Mouse (Mus musculus) embryonic facial prominence, embryonic 13.5 days (tissue): Measurements from ENCODE around the gene Ace3. TPM values are rescaled to one million over a fixed set of nuclear protein-coding genes. Genes with fewer than 3 reads are reported as not detected.

Experiments used
- ATAC-seq: fragments of 200-750 bp; cut with Nextera tagmentation; 2 replicates; pipeline ENCODE4 v1.8.0; 2017; ENCODE audit warnings: low read depth; ENCODE audit not compliant: insufficient number of reproducible peaks, insufficient read depth, low FRiP score, low TSS enrichment
- H3K27ac ChIP-seq: fragments of 300-500 bp; sonication (generic); 2 replicates; pipeline ENCODE4 v1.5.1; 2015; ENCODE audit warnings: moderate library complexity, mild to moderate bottlenecking, inconsistent platforms
- H3K27me3 ChIP-seq: fragments of 300-500 bp; sonication (generic); 2 replicates; pipeline ENCODE4 v1.6.1; 2015; ENCODE audit warnings: mild to moderate bottlenecking, inconsistent platforms
- H3K36me3 ChIP-seq: fragments of 300-500 bp; sonication (generic); 2 replicates; pipeline ENCODE4 v1.6.1; 2015; ENCODE audit warnings: mild to moderate bottlenecking, inconsistent platforms
- H3K4me1 ChIP-seq: fragments of 300-500 bp; sonication (generic); 2 replicates; pipeline ENCODE4 v1.6.1; 2015; ENCODE audit warnings: inconsistent platforms
- H3K4me2 ChIP-seq: fragments of 300-500 bp; sonication (generic); 2 replicates; pipeline ENCODE4 v1.6.1; 2015; ENCODE audit warnings: moderate library complexity, mild to moderate bottlenecking, inconsistent platforms
- H3K4me3 ChIP-seq: fragments of 300-500 bp; sonication (generic); 2 replicates; pipeline ENCODE4 v1.5.1; 2015; ENCODE audit warnings: mild to moderate bottlenecking, inconsistent platforms
- H3K9ac ChIP-seq: fragments of 300-500 bp; sonication (generic); 2 replicates; pipeline ENCODE4 v1.6.1; 2015; ENCODE audit warnings: mild to moderate bottlenecking, inconsistent platforms
- H3K9me3 ChIP-seq: fragments of 300-500 bp; sonication (generic); 2 replicates; pipeline ENCODE4 v1.6.1; 2016; ENCODE audit warnings: inconsistent platforms
- WGBS: fragments of 180-500 bp; shearing (Covaris S2); methylation state at CpG from one replicate; pipeline ENCODE4 v1.1.7; 2015; ENCODE audit warnings: mixed read lengths; 5-methylcytosine and 5-hydroxymethylcytosine counted together
- polyA plus RNA-seq: library from polyadenylated mRNA; unstranded; fragments of >200 nt; fragmentation: Nextera tagmentation; extraction: Ambion mirVana; gene quantifications from 2 replicates; pipeline ENCODE4 v1.2.1, GENCODE M21; 2015

Ace3 gene
- polyA plus RNA-seq, 1 experiment from 2014 or later: not detected

- no peak overlapping the region for H3K4me2 ChIP-seq
- H3K36me3 ChIP-seq: no peaks in the 10 kb centered on the region
- H3K9ac ChIP-seq: no peak overlapping the region
- H3K9me3 ChIP-seq: no peaks in the 10 kb centered on the region
- H3K27me3 ChIP-seq: no peaks in the 10 kb centered on the region
- 46% methylated on average over 1 of the region's 1 CpGs for WGBS
- H3K4me1 ChIP-seq: no peaks in the 10 kb centered on the region
- H3K27ac ChIP-seq: no peak overlapping the region
- no peak overlapping the region for H3K4me3 ChIP-seq
- ATAC-seq: no peak
Measured at GRCm38 (mm10) chr11:105958566-105958965, 35.9 kb upstream of the Ace3 start.

GRCm38 (mm10) chr11:105959355-105959754 is 35.1 kb upstream of the Ace3 start:
- no peaks in the 10 kb centered on the region for H3K36me3 ChIP-seq
- whole genome bisulfite sequencing: 58% methylated on average over 17 of the region's 17 CpGs
- no peaks in the 10 kb centered on the region for H3K4me1 ChIP-seq
- no peak for ATAC-seq
- no peak overlapping the region for H3K4me3 ChIP-seq
- H3K4me2 ChIP-seq: no peak overlapping the region
- no peaks in the 10 kb centered on the region for H3K9me3 ChIP-seq
- no peaks in the 10 kb centered on the region for H3K27me3 ChIP-seq
- H3K9ac ChIP-seq: no peak overlapping the region
- no peak overlapping the region for H3K27ac ChIP-seq

GRCm38 (mm10) chr11:105964691-105965090 is 29.8 kb upstream of the Ace3 start:
- H3K27me3 ChIP-seq: peaks cover 43% of the 10 kb centered on the region
- peaks cover 15% of the 10 kb centered on the region for H3K4me1 ChIP-seq
- no peak overlapping the region for H3K4me2 ChIP-seq
- H3K27ac ChIP-seq: no peak overlapping the region
- no peak for ATAC-seq
- no peaks in the 10 kb centered on the region for H3K9me3 ChIP-seq
- 65% methylated on average over 5 of the region's 5 CpGs for WGBS
- H3K4me3 ChIP-seq: no peak overlapping the region
- no peaks in the 10 kb centered on the region for H3K36me3 ChIP-seq
- H3K9ac ChIP-seq: no peak overlapping the region

- Histone ChIP-seq H3K9ac (no peak overlapping the region), H3K4me1 (peaks cover 15% of the 10 kb centered on the region), H3K9me3 (no peaks in the 10 kb centered on the region), H3K4me3 (no peak overlapping the region), H3K27ac (no peak overlapping the region), H3K36me3 (no peaks in the 10 kb centered on the region), H3K27me3 (peaks cover 59% of the 10 kb centered on the region), H3K4me2 (no peak overlapping the region)
- ATAC-seq: no peak
- 68% methylated on average over 4 of the region's 4 CpGs for WGBS
Measured at GRCm38 (mm10) chr11:105966288-105966687, 28.2 kb upstream of the Ace3 start.

GRCm38 (mm10) chr11:105967741-105968574 is 26.5 kb upstream of the Ace3 start, which contains the start of gene Ace:
Gene Ace (plus strand): TSS chr11:105967945.
- H3K9ac ChIP-seq: peak within 1 kb of the TSS; percentile 69
- no peaks in the 10 kb centered on the region for H3K9me3 ChIP-seq
- peak within 1 kb of the TSS; percentile 60 for H3K4me3 ChIP-seq
- H3K4me1 ChIP-seq: peaks cover 15% of the 10 kb centered on the region
- H3K4me2 ChIP-seq: peak within 1 kb of the TSS; percentile 99
- no peak within 1 kb of the TSS for H3K27ac ChIP-seq
- H3K27me3 ChIP-seq: peaks cover 64% of the 10 kb centered on the region
- under 1% methylated on average over 75 of the region's 76 CpGs for WGBS
- ATAC-seq: peak; percentile 23; the same call in 1 of the 2 replicates
- H3K36me3 ChIP-seq: no peaks in the 10 kb centered on the region

- Histone ChIP-seq H3K27ac (no peak overlapping the region), H3K9me3 (no peaks in the 10 kb centered on the region), H3K27me3 (peaks cover 64% of the 10 kb centered on the region), H3K9ac (no peak overlapping the region), H3K4me3 (no peak overlapping the region), H3K4me1 (peaks cover 15% of the 10 kb centered on the region), H3K4me2 (no peak overlapping the region), H3K36me3 (no peaks in the 10 kb centered on the region)
- 43% methylated on average over 10 of the region's 10 CpGs for WGBS
- no peak for ATAC-seq
Measured at GRCm38 (mm10) chr11:105968948-105969347, 25.5 kb upstream of the Ace3 start.

- ATAC-seq: no peak
- no peak overlapping the region for H3K27ac ChIP-seq
- H3K9me3 ChIP-seq: no peaks in the 10 kb centered on the region
- H3K4me3 ChIP-seq: no peak overlapping the region
- 56% methylated on average over 1 of the region's 1 CpGs for WGBS
- no peak overlapping the region for H3K4me2 ChIP-seq
- H3K36me3 ChIP-seq: no peaks in the 10 kb centered on the region
- peaks cover 15% of the 10 kb centered on the region for H3K4me1 ChIP-seq
- H3K9ac ChIP-seq: no peak overlapping the region
- H3K27me3 ChIP-seq: peaks cover 64% of the 10 kb centered on the region
Measured at GRCm38 (mm10) chr11:105969516-105969915, 25.0 kb upstream of the Ace3 start.

GRCm38 (mm10) chr11:105974593-105974992 is 19.9 kb upstream of the Ace3 start:
- no peak for ATAC-seq
- Histone ChIP-seq H3K4me1 (no peaks in the 10 kb centered on the region), H3K27ac (no peak overlapping the region), H3K4me2 (no peak overlapping the region), H3K36me3 (no peaks in the 10 kb centered on the region), H3K4me3 (no peak overlapping the region), H3K9me3 (no peaks in the 10 kb centered on the region), H3K27me3 (peaks cover 25% of the 10 kb centered on the region), H3K9ac (no peak overlapping the region)
- 86% methylated on average over 6 of the region's 6 CpGs for WGBS

- Histone ChIP-seq H3K4me2 (no peak overlapping the region), H3K9me3 (no peaks in the 10 kb centered on the region), H3K27me3 (peaks cover 20% of the 10 kb centered on the region), H3K36me3 (no peaks in the 10 kb centered on the region), H3K9ac (no peak overlapping the region), H3K4me3 (no peak overlapping the region), H3K27ac (no peak overlapping the region), H3K4me1 (no peaks in the 10 kb centered on the region)
- WGBS: 78% methylated on average over 3 of the region's 3 CpGs
- no peak for ATAC-seq
Measured at GRCm38 (mm10) chr11:105975050-105975449, 19.4 kb upstream of the Ace3 start.

GRCm38 (mm10) chr11:105975636-105976035 is 18.8 kb upstream of the Ace3 start:
- H3K4me1 ChIP-seq: no peaks in the 10 kb centered on the region
- no peak overlapping the region for H3K4me3 ChIP-seq
- H3K27me3 ChIP-seq: peaks cover 15% of the 10 kb centered on the region
- no peak overlapping the region for H3K9ac ChIP-seq
- no peaks in the 10 kb centered on the region for H3K9me3 ChIP-seq
- no peak for ATAC-seq
- H3K4me2 ChIP-seq: no peak overlapping the region
- 90% methylated on average over 5 of the region's 5 CpGs for WGBS
- H3K36me3 ChIP-seq: no peaks in the 10 kb centered on the region
- no peak overlapping the region for H3K27ac ChIP-seq

- H3K27ac ChIP-seq: no peak overlapping the region
- H3K27me3 ChIP-seq: peaks cover 4% of the 10 kb centered on the region; the same call in 1 of the 2 replicates
- no peak overlapping the region for H3K9ac ChIP-seq
- no peaks in the 10 kb centered on the region for H3K36me3 ChIP-seq
- no peak overlapping the region for H3K4me2 ChIP-seq
- H3K4me3 ChIP-seq: no peak overlapping the region
- WGBS: 87% methylated on average over 2 of the region's 2 CpGs
- no peaks in the 10 kb centered on the region for H3K4me1 ChIP-seq
- ATAC-seq: no peak
- H3K9me3 ChIP-seq: no peaks in the 10 kb centered on the region
Measured at GRCm38 (mm10) chr11:105978232-105978631, 16.2 kb upstream of the Ace3 start.

- Histone ChIP-seq H3K27ac (no peak overlapping the region), H3K4me1 (no peaks in the 10 kb centered on the region), H3K9ac (no peak overlapping the region), H3K27me3 (peaks cover 4% of the 10 kb centered on the region; the same call in 1 of the 2 replicates), H3K4me2 (no peak overlapping the region), H3K36me3 (no peaks in the 10 kb centered on the region), H3K9me3 (no peaks in the 10 kb centered on the region), H3K4me3 (no peak overlapping the region)
- 68% methylated on average over 5 of the region's 5 CpGs for WGBS
- ATAC-seq: no peak
Measured at GRCm38 (mm10) chr11:105978634-105979033, 15.8 kb upstream of the Ace3 start.
